Mouse (Mus musculus) intestine, postnatal 0 days (tissue): ENCODE data around the gene Esrra. TPM values are rescaled to one million over a fixed set of nuclear protein-coding genes. Genes with fewer than 3 reads are reported as not detected.

Experiments
- ATAC-seq: fragments of 200-750 bp; cut with Nextera tagmentation; 2 replicates; pipeline ENCODE4 v1.8.0; 2017; ENCODE audit warnings: mild to moderate bottlenecking, moderate TSS enrichment, moderate library complexity
- H3K27ac ChIP-seq: fragments of 300-500 bp; sonication (generic); 2 replicates; pipeline ENCODE4 v1.5.1; 2014; ENCODE audit warnings: mild to moderate bottlenecking, low read depth, low read length, moderate library complexity
- H3K27me3 ChIP-seq: fragments of 300-500 bp; sonication (generic); replicated peaks from 2 replicates; pipeline ENCODE4 v1.6.1; 2014; ENCODE audit warnings: low read length, mixed read lengths; ENCODE audit not compliant: control insufficient read depth, insufficient read depth
- H3K36me3 ChIP-seq: fragments of 300-500 bp; sonication (generic); 2 replicates; pipeline ENCODE4 v1.6.1; 2014; ENCODE audit warnings: mild to moderate bottlenecking, moderate library complexity; ENCODE audit not compliant: control insufficient read depth, insufficient read depth
- H3K4me1 ChIP-seq: fragments of 300-500 bp; sonication (generic); replicated peaks from 2 replicates; pipeline ENCODE4 v1.6.1; 2014; ENCODE audit warnings: antibody characterized with exemption, low read length, mixed read lengths; ENCODE audit not compliant: control insufficient read depth, insufficient read depth
- H3K4me2 ChIP-seq: fragments of 300-500 bp; sonication (generic); replicated peaks from 2 replicates; pipeline ENCODE4 v1.6.1; 2014; ENCODE audit warnings: low read depth, mild to moderate bottlenecking, moderate library complexity
- H3K4me3 ChIP-seq: fragments of 300-500 bp; sonication (generic); 2 replicates; pipeline ENCODE4 v1.5.1; 2014; ENCODE audit warnings: low read depth, low read length
- H3K9ac ChIP-seq: fragments of 300-500 bp; sonication (generic); 2 replicates; pipeline ENCODE4 v1.6.1; 2014; ENCODE audit warnings: mild to moderate bottlenecking, low read depth, low read length
- H3K9me3 ChIP-seq: fragments of 300-500 bp; sonication (generic); 2 replicates; pipeline ENCODE4 v1.6.1; 2016; ENCODE audit warnings: mixed run types; ENCODE audit not compliant: control insufficient read depth
- CTCF ChIP-seq: sonication (generic); IDR thresholded peaks from 2 replicates; pipeline ENCODE4 v1.5.1; 2016; ENCODE audit warnings: low read depth, mild to moderate bottlenecking, control low read depth, antibody characterized with exemption, moderate library complexity
- WGBS: fragments of 180-500 bp; shearing (Covaris S2); extraction: QIAGEN DNeasy Blood & Tissue Kit; methylation state at CpG from one replicate; pipeline ENCODE4 v1.1.7; 2014; 5-methylcytosine and 5-hydroxymethylcytosine counted together
- microRNA-seq: library from miRNA; unstranded; fragments of <30 nt; microRNA quantifications from one replicate; pipeline ENCODE4, GENCODE M21; 2016
- polyA plus RNA-seq: library from polyadenylated mRNA; unstranded; fragments of >200 nt; fragmentation: Nextera tagmentation; extraction: Ambion mirVana; gene quantifications from 2 replicates; pipeline ENCODE4 v1.2.1, GENCODE M21; 2015

Esrra gene
- polyA plus RNA-seq, 1 experiment from 2014 or later = 63.6 TPM

DNA sequence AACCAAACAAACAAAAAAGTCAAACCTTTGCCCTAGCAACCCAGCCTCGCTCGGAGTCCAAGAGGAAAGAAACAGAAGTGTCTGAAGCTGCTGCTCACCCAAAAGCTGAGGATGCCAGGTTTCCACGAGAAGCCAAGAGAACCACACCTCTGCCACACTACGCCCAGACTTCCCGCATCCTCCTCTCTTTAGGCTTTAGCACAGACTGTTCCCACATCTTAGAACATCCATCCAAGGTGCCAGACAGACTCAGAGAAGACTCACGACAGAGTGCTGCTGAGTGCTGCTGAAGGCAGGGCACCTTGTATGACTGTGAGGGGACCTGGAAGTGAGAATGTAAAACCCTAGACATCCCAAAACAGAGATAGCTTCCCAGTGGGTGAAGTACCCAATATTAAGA lies 45.8 kb downstream of the Esrra start:
- Histone ChIP-seq H3K4me1 (no peaks in the 10 kb centered on the region), H3K36me3 (no peaks in the 10 kb centered on the region), H3K27ac (no peak overlapping the region), H3K4me3 (no peak overlapping the region), H3K4me2 (no peak overlapping the region), H3K27me3 (no peaks in the 10 kb centered on the region), H3K9me3 (no peaks in the 10 kb centered on the region), H3K9ac (no peak overlapping the region)
- ATAC-seq = no peak
- no peak for TF ChIP-seq CTCF
- WGBS = 83% methylated on average over 6 of the region's 6 CpGs

DNA sequence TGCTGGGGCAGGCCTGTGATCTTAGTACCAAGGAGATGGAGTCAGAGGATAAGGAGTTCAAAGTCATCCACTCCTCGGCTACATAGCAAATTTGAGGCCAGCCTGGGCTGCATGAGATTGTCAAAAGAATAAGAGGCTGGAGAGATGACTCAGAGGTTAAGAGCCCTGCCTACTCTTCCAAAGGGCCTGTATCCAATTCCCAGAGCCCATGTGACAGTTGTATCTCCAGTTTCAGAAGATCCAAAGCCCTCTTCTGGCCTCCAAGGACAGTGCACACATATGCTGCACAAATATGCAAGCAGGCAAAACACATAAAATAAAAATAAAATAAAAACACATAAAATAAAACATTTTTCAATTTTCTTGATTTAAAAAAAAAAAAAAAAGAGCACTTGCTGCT lies 47.4 kb downstream of the Esrra start:
- no peaks in the 10 kb centered on the region for H3K27me3 ChIP-seq
- WGBS = 33% methylated on average over 1 of the region's 1 CpGs
- TF ChIP-seq CTCF = peak; percentile 16; the same call in 1 of the 2 replicates

DNA sequence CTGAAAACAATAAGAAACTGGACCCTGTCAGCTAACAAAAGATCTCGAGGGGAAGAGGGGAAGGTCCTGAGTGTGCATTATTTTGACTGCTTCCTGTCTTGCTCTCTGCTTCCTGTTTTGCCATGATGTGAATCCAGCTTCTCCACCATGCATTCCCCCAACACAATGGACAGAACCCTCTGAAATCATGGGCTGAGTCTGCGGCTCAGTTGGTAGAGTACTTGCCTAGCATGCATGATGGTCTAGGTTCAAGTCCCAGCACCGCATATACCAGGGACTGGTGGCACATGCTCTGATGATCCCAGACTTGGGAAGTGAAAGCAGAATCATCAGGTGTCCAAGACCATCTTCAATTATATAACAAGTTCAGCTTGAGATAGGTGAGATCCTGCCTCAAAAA lies 48.9 kb downstream of the Esrra start:
- WGBS = 81% methylated on average over 3 of the region's 3 CpGs
- no peaks in the 10 kb centered on the region for H3K36me3 ChIP-seq

More for the DNA sequence above, 47.4 kb downstream of the Esrra start:
- H3K4me1 ChIP-seq = no peaks in the 10 kb centered on the region
- H3K36me3 ChIP-seq = no peaks in the 10 kb centered on the region
- H3K9ac ChIP-seq = no peak overlapping the region
- no peaks in the 10 kb centered on the region for H3K9me3 ChIP-seq
- peak; percentile 84 for ATAC-seq
- H3K4me2 ChIP-seq = no peak overlapping the region
- no peak overlapping the region for H3K27ac ChIP-seq
- no peak overlapping the region for H3K4me3 ChIP-seq

DNA sequence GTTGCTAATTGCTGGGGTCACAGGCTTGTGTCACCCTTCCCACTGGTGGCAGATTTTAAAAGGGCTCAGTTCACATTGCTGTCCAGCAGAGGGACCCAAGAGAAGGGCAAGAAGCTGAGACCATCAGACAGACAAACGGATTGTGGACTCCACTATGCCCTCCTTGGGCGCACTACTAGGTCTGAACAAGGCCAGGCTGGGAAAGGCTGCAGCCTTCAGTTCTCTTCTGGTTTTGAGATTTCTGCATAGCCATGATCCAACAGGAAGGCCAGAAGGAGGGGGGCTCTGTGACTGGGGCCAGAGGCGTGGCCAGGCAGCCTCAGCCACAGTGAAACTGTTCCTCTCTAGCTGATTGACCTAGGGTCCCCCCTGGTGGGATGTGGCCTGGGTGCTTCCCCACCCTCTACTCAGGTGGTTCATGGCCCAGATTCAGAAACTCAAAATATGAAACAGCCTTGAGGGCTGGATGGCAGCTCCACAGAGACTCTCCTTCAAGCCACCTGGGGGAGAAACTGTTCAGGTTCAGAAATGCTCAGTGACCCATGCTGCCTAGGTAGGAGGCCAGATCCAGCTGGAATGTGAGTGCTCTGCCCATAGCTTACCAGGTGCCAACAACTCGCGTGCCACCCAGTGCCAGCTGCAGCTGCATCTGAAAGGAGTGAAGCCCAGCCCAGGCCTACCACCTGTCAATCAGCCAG lies 49.9 kb downstream of the Esrra start:
- TF ChIP-seq CTCF = peak; percentile 81
- no peak; the same call in 1 of the 2 replicates for ATAC-seq
- Histone ChIP-seq H3K27me3 (no peaks in the 10 kb centered on the region), H3K36me3 (no peaks in the 10 kb centered on the region), H3K9me3 (no peaks in the 10 kb centered on the region), H3K9ac (no peak overlapping the region), H3K4me3 (no peak overlapping the region), H3K4me1 (no peaks in the 10 kb centered on the region), H3K4me2 (no peak overlapping the region), H3K27ac (no peak overlapping the region)
- WGBS = 65% methylated on average over 5 of the region's 5 CpGs

More for the DNA sequence above, 48.9 kb downstream of the Esrra start:
- Histone ChIP-seq H3K4me2 (no peak overlapping the region), H3K4me1 (no peaks in the 10 kb centered on the region), H3K27me3 (no peaks in the 10 kb centered on the region), H3K9me3 (no peaks in the 10 kb centered on the region), H3K4me3 (no peak overlapping the region), H3K27ac (no peak overlapping the region), H3K9ac (no peak overlapping the region)
- no peak for ATAC-seq
- TF ChIP-seq CTCF = no peak

DNA sequence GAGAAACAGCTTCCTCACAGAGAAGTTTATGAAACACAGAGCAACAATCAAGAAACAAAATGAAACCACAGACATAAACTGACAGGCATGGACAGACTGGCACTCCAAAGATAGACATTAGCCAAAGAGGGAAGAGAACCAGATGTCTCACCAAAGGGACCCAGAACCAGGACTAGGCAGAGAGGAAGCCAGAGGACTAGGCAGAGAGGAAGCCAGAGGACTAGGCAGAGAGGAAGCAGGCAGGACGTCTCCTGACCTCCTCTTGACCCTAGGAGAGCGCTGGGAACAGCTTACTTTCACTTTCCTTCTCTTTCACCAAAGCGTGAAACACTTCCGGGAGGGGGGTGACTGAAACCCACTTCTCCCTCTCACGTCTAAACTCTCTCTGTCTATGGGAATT lies 52.3 kb downstream of the Esrra start:
- Histone ChIP-seq H3K27ac (peak overlapping the region; percentile 78), H3K9ac (no peak overlapping the region), H3K4me3 (peak overlapping the region; percentile 12; the same call in 1 of the 2 replicates), H3K9me3 (no peaks in the 10 kb centered on the region), H3K36me3 (no peaks in the 10 kb centered on the region), H3K4me2 (peak overlapping the region; percentile 60), H3K27me3 (no peaks in the 10 kb centered on the region), H3K4me1 (no peaks in the 10 kb centered on the region)
- 0% methylated on average over 5 of the region's 5 CpGs for WGBS
- peak; percentile 42 for ATAC-seq
- no peak for TF ChIP-seq CTCF

DNA sequence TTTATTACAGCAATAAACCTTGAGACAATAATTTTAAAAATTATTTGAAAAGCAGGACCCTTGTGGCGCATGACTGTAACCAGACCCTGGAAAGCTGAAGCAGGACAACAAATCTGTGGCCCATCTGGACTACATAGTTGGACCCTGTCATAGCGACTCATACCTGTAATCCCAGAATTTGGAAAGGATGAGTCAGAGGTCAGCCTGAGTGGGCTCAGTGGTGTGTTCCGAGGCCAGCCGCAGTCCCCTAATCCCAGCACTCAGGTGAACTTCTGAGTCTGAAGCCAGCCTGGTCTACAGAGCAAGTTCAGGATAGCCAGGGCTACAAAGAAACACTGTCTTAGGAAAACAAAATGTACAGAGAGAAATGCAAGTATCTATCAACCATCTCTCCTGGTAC lies 60.2 kb downstream of the Esrra start:
- no peaks in the 10 kb centered on the region for H3K9me3 ChIP-seq
- H3K36me3 ChIP-seq = no peaks in the 10 kb centered on the region
- no peak for TF ChIP-seq CTCF
- H3K27me3 ChIP-seq = no peaks in the 10 kb centered on the region
- ATAC-seq = no peak
- H3K4me2 ChIP-seq = no peak overlapping the region
- no peak overlapping the region for H3K27ac ChIP-seq
- H3K4me3 ChIP-seq = no peak overlapping the region
- no peaks in the 10 kb centered on the region; the same call in 1 of the 2 replicates for H3K4me1 ChIP-seq
- H3K9ac ChIP-seq = no peak overlapping the region
- WGBS = 89% methylated on average over 4 of the region's 4 CpGs

Small RNA genes within 50 kb of the gene (microRNA-seq; reads per million reads assigned to microRNA genes)
- 1.9 reads per million for gene Mir6990

Other genes starting within 250 kb of the Esrra start
- 15.7 and 16.7 TPM in 2 replicates for gene Rps6ka4, start 81.2 kb downstream of the Esrra start, polyA plus RNA-seq
- gene Ccdc88b, start 63.6 kb downstream of the Esrra start, polyA plus RNA-seq = 1.4 and 1.7 TPM in 2 replicates
- gene Trmt112, start 12.1 kb downstream of the Esrra start, polyA plus RNA-seq = 52.0 and 54.4 TPM in 2 replicates
- gene Prdx5, start 11.7 kb downstream of the Esrra start, polyA plus RNA-seq = 910 and 912 TPM in 2 replicates
- gene Catsperz, start 3.6 kb upstream of the Esrra start, polyA plus RNA-seq = 0.65 and 0.76 TPM in 2 replicates
- 0.21 and 0.38 TPM in 2 replicates for gene Kcnk4, start 12.7 kb upstream of the Esrra start, polyA plus RNA-seq
- 66.2 and 70.1 TPM in 2 replicates for gene Bad, start 20.0 kb upstream of the Esrra start, polyA plus RNA-seq
- 20.0 and 20.9 TPM in 2 replicates for gene Gpr137, start 20.7 kb upstream of the Esrra start, polyA plus RNA-seq
- 102 and 105 TPM in 2 replicates for gene Ppp1r14b, start 53.2 kb upstream of the Esrra start, polyA plus RNA-seq
- 107 and 123 TPM in 2 replicates for gene Plcb3, start 54.7 kb upstream of the Esrra start, polyA plus RNA-seq
- gene Fkbp2, start 58.7 kb upstream of the Esrra start, polyA plus RNA-seq = 135 and 142 TPM in 2 replicates
- gene Vegfb, start 65.8 kb upstream of the Esrra start, polyA plus RNA-seq = 23.2 and 25.2 TPM in 2 replicates
- 32.3 and 35.1 TPM in 2 replicates for gene Dnajc4, start 70.8 kb upstream of the Esrra start, polyA plus RNA-seq
- gene Nudt22, start 74.3 kb upstream of the Esrra start, polyA plus RNA-seq = 50.4 and 51.9 TPM in 2 replicates
- gene Trpt1, start 74.3 kb upstream of the Esrra start, polyA plus RNA-seq = 7.6 and 10.2 TPM in 2 replicates
- gene Fermt3, start 97.7 kb upstream of the Esrra start, polyA plus RNA-seq = 8.9 and 9.3 TPM in 2 replicates
- gene Stip1, start 118.2 kb upstream of the Esrra start, polyA plus RNA-seq = 46.2 and 47.8 TPM in 2 replicates
- 14.4 and 15.1 TPM in 2 replicates for gene Macrod1, start 135.0 kb upstream of the Esrra start, polyA plus RNA-seq
- 0.75 and 0.82 TPM in 2 replicates for gene Flrt1, start 183.9 kb upstream of the Esrra start, polyA plus RNA-seq